Mouse (Mus musculus) neural tube, embryonic 15.5 days (tissue): ENCODE measurements around the gene Map4k3. TPM values are rescaled to one million over a fixed set of nuclear protein-coding genes. Genes with fewer than 3 reads are reported as not detected.
"Not testable (repeated sequence)": the region's sequence is repeated elsewhere in the genome, so short reads cannot be mapped to it uniquely, and the experiment has no call there.

Experiments
- ATAC-seq: fragments of 200-750 bp; cut with Nextera tagmentation; 2 replicates; pipeline ENCODE4 v1.8.0; 2017; ENCODE audit warnings: mild to moderate bottlenecking, moderate TSS enrichment, moderate library complexity; ENCODE audit not compliant: low FRiP score
- H3K27ac ChIP-seq: fragments of 300-500 bp; sonication (generic); replicated peaks from 2 replicates; pipeline ENCODE4 v1.5.1; 2015; ENCODE audit warnings: mild to moderate bottlenecking, inconsistent platforms
- H3K27me3 ChIP-seq: fragments of 300-500 bp; sonication (generic); replicated peaks from 2 replicates; pipeline ENCODE4 v1.6.1; 2015; ENCODE audit warnings: inconsistent platforms
- H3K36me3 ChIP-seq: fragments of 300-500 bp; sonication (generic); 2 replicates; pipeline ENCODE4 v1.6.1; 2015; ENCODE audit warnings: inconsistent platforms
- H3K4me1 ChIP-seq: fragments of 300-500 bp; sonication (generic); 2 replicates; pipeline ENCODE4 v1.6.1; 2015; ENCODE audit warnings: inconsistent platforms
- H3K4me2 ChIP-seq: fragments of 300-500 bp; sonication (generic); 2 replicates; pipeline ENCODE4 v1.6.1; 2015; ENCODE audit warnings: inconsistent platforms, mild to moderate bottlenecking, moderate library complexity
- H3K4me3 ChIP-seq: fragments of 300-500 bp; sonication (generic); replicated peaks from 2 replicates; pipeline ENCODE4 v1.5.1; 2015; ENCODE audit warnings: mild to moderate bottlenecking, inconsistent platforms
- H3K9ac ChIP-seq: fragments of 300-500 bp; sonication (generic); replicated peaks from 2 replicates; pipeline ENCODE4 v1.6.1; 2015; ENCODE audit warnings: mild to moderate bottlenecking, inconsistent platforms
- H3K9me3 ChIP-seq: fragments of 300-500 bp; sonication (generic); replicated peaks from 2 replicates; pipeline ENCODE4 v1.6.1; 2016; ENCODE audit warnings: inconsistent platforms
- WGBS: fragments of 180-500 bp; shearing (Covaris S2); methylation state at CpG from one replicate; pipeline ENCODE4 v1.1.7; 2015; ENCODE audit warnings: mixed read lengths; 5-methylcytosine and 5-hydroxymethylcytosine counted together
- polyA plus RNA-seq: library from polyadenylated mRNA; unstranded; fragments of >200 nt; fragmentation: Nextera tagmentation; extraction: Ambion mirVana; gene quantifications from 2 replicates; pipeline ENCODE4 v1.2.1, GENCODE M21; 2015

Map4k3 gene
- polyA plus RNA-seq, 1 experiment from 2014 or later = 22.0 TPM

DNA sequence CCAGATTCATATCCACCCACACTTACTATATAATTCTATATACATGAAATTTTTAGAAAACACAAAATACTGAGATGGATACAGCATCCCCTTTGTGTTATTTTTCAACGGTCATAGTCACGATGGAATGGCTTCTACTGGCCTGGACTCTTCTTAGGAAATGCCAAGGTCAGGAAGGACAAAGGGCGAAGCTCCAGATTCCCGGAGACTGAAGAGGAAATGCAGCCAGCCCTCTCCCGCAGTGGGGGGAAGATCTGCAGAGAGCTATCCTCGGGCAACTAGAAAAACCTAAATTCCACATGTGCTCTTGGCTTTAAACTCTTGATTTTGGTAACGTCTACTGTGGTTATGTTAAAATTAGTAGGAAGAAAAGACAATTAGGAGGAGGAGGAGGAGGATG lies 153.3 kb downstream of the Map4k3 start:
- Histone ChIP-seq H3K4me3 (no peak overlapping the region), H3K27me3 (no peaks in the 10 kb centered on the region), H3K27ac (no peak overlapping the region), H3K4me1 (peaks cover 12% of the 10 kb centered on the region; the same call in 1 of the 2 replicates), H3K9ac (no peak overlapping the region), H3K36me3 (no peaks in the 10 kb centered on the region), H3K9me3 (no peaks in the 10 kb centered on the region), H3K4me2 (no peak overlapping the region)
- no peak for ATAC-seq
- WGBS = 76% methylated on average over 7 of the region's 7 CpGs

GRCm38 (mm10) chr17:80574471-80574965 lies 153.8 kb downstream of the Map4k3 start:
- Histone ChIP-seq H3K27ac (no peak overlapping the region), H3K27me3 (no peaks in the 10 kb centered on the region), H3K9ac (no peak overlapping the region), H3K4me3 (no peak overlapping the region), H3K9me3 (no peaks in the 10 kb centered on the region), H3K4me2 (no peak overlapping the region), H3K4me1 (peaks cover 12% of the 10 kb centered on the region; the same call in 1 of the 2 replicates), H3K36me3 (no peaks in the 10 kb centered on the region)
- no peak for ATAC-seq
- 66% methylated on average over 7 of the region's 7 CpGs for WGBS

DNA sequence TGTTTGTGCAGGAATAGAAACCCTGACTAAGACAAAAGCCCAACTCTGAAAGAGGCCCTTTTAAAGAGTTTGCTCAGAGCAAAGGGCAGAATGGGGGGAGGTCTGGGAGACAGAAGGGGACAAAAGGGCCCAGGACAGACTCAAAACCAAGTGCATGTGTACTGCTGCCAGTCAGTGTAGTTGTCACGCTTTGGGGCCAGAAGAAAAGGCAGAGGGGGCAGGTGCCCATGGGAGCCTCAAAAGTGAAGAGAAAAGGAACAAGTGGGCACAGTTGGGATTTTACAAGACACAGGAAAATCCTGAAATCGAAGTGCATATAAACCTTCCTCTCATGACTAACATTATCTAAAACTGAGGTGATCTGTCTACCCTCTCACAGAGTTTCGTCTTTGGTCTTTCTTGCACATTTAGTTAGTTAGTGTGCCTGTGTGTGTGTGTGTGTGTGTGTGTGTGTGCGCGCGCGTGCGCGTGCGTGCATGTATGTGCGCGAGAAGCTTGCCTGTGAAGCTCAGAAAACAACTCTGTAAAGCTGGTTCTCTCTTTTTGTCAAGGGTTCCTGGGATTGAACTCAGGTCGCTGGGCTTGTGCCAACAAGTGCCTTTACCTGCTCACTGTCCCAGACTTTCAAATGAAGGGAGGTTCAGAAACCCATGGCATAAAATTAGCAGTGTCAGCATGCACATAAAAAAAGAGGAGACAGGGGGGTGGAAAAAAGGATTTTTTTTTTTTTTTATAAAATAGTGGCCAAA lies 155.9 kb downstream of the Map4k3 start:
- Histone ChIP-seq H3K9me3 (no peaks in the 10 kb centered on the region), H3K4me3 (no peak overlapping the region), H3K36me3 (no peaks in the 10 kb centered on the region), H3K27me3 (no peaks in the 10 kb centered on the region), H3K9ac (no peak overlapping the region), H3K4me2 (no peak overlapping the region), H3K4me1 (peaks cover 8% of the 10 kb centered on the region; the same call in 1 of the 2 replicates), H3K27ac (no peak overlapping the region)
- no peak for ATAC-seq
- 90% methylated on average over 13 of the region's 13 CpGs for WGBS

DNA sequence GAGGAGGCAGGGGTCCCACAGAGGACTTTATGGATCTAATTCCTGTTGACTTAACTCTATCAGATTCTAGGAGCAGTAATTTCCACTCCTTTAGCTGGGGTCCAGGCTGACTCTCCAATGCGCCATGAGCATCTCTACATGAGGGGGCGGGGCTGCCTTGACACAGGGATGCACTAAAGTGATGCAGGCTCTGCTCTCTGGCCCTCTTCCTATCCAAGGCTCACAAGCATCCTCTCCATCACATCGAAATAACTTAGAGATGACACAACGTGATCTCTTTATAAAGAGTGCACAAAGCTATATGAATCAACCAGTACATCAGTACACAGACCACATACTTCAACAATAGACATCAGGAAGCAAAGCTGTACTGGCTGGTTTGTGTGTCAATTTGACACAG lies 156.8 kb downstream of the Map4k3 start:
- Histone ChIP-seq H3K9me3 (no peaks in the 10 kb centered on the region), H3K4me1 (no peaks in the 10 kb centered on the region), H3K4me2 (no peak overlapping the region), H3K27ac (no peak overlapping the region), H3K9ac (no peak overlapping the region), H3K27me3 (no peaks in the 10 kb centered on the region), H3K4me3 (no peak overlapping the region), H3K36me3 (no peaks in the 10 kb centered on the region)
- WGBS = 93% methylated on average over 4 of the region's 4 CpGs
- ATAC-seq = no peak

- not testable (repeated sequence) for H3K4me2 ChIP-seq, H3K9ac ChIP-seq, H3K36me3 ChIP-seq, H3K4me1 ChIP-seq, ATAC-seq, H3K27me3 ChIP-seq, H3K27ac ChIP-seq, H3K9me3 ChIP-seq, H3K4me3 ChIP-seq
- 88% methylated on average over 1 of the region's 2 CpGs for WGBS
Measured at GRCm38 (mm10) chr17:80569718-80570117, 158.6 kb downstream of the Map4k3 start.

GRCm38 (mm10) chr17:80568842-80569601 lies 159.3 kb downstream of the Map4k3 start:
- Histone ChIP-seq H3K36me3 (peaks cover 14% of the 10 kb centered on the region), H3K4me3 (no peak overlapping the region), H3K27ac (no peak overlapping the region), H3K27me3 (no peaks in the 10 kb centered on the region), H3K4me1 (no peaks in the 10 kb centered on the region), H3K9ac (no peak overlapping the region), H3K9me3 (peaks cover 3% of the 10 kb centered on the region; the same call in 1 of the 2 replicates), H3K4me2 (no peak overlapping the region)
- 94% methylated on average over 6 of the region's 6 CpGs for WGBS
- ATAC-seq = no peak

DNA sequence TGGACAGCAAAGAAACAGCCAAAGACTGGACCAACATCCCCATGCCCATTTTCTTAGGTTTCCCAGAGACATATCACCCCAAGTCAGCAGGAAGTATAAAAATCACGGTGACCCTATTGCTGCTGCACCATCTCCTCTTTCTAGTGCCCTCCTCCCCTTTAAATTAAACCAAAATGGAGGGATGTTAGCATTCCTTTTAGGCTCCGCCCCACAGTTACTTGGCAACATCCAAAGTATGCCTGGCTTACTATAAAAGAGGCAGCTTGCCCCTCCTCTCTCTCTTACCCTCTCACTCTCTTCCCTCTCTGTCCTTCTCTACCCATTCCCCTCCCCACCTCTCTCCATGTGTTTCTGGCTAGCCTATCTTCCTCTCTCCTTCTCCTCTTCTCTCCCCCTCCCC lies 159.8 kb downstream of the Map4k3 start:
- WGBS = 87% methylated on average over 2 of the region's 2 CpGs

DNA sequence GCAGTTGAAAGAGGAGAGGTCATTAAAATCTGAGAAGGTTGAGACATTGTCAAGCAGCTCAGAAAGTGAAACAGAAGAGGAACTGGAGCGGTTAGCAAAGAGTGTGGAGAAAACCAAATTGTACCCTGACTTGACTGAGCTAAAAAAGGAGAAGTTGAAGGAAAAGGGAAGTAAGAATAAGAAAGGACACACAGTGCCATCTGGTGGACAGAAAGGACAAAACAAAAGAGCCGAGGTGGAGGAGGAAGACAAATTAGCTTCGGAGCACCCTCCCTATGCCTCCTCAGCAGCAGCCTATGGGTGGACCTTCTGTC lies 163.7 kb downstream of the Map4k3 start:
- H3K4me2 ChIP-seq = no peak overlapping the region
- no peaks in the 10 kb centered on the region for H3K27me3 ChIP-seq
- H3K4me1 ChIP-seq = 0 out of 2 replicates have a peak, but pooled peaks cover 3% of the 10 kb centered on the region
- H3K4me3 ChIP-seq = no peak overlapping the region
- H3K9ac ChIP-seq = no peak overlapping the region
- H3K36me3 ChIP-seq = peaks cover 14% of the 10 kb centered on the region
- 72% methylated on average over 3 of the region's 3 CpGs for WGBS
- no peak for ATAC-seq
- H3K27ac ChIP-seq = no peak overlapping the region
- peaks cover 3% of the 10 kb centered on the region; the same call in 1 of the 2 replicates for H3K9me3 ChIP-seq

More for the DNA sequence above, 159.8 kb downstream of the Map4k3 start:
- no peak overlapping the region for H3K27ac ChIP-seq
- H3K36me3 ChIP-seq = peaks cover 14% of the 10 kb centered on the region
- H3K4me1 ChIP-seq = no peaks in the 10 kb centered on the region
- no peak overlapping the region for H3K4me2 ChIP-seq
- H3K4me3 ChIP-seq = no peak overlapping the region
- no peaks in the 10 kb centered on the region for H3K27me3 ChIP-seq
- H3K9ac ChIP-seq = no peak overlapping the region
- peaks cover 3% of the 10 kb centered on the region; the same call in 1 of the 2 replicates for H3K9me3 ChIP-seq
- ATAC-seq = no peak

DNA sequence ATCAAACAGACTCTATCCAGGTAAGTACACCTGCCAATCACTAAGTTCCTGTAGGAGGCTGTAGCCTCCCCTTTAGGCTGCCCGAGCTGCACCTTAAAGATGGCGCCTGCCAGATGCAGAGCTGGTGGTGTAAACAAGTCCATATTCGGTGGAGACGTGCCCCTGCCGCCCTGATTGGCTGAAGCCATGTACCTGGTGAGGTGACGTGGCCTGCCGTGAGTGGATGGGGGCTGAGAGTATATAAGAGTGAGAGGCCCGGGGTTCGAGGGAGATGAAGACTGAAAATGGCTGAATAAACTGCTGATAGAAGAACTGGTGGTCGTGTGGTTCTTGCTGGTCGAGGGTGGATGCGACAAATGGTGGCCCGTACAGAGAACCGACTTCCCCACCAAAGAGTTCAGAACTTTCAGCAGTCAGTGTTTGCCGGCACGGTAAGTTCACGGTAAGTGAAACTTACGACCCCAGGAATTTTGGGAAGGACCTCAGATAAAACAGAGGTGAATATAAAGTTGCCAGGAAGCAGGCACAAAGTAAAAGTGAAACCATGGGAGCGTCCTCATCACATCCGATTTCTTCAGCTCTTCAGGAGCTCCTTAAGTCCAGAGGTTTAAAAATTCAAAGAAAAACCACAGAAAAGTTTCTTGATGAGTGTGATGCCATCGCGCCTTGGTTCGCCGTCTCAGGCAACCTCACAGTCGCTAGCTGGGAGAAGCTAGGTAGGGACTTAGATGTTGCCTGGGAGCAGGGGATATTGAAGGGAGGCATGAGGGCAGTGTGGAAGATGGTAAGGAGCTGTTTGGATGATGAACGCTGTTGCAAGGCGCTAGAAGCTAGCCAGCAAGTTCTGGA lies 164.3 kb downstream of the Map4k3 start:
- not testable (repeated sequence) for H3K4me1 ChIP-seq, H3K27ac ChIP-seq, H3K4me2 ChIP-seq, ATAC-seq, H3K9ac ChIP-seq, H3K4me3 ChIP-seq, H3K9me3 ChIP-seq, H3K27me3 ChIP-seq
- WGBS = 93% methylated on average over 27 of the region's 27 CpGs
- peaks cover 14% of the 10 kb centered on the region for H3K36me3 ChIP-seq

DNA sequence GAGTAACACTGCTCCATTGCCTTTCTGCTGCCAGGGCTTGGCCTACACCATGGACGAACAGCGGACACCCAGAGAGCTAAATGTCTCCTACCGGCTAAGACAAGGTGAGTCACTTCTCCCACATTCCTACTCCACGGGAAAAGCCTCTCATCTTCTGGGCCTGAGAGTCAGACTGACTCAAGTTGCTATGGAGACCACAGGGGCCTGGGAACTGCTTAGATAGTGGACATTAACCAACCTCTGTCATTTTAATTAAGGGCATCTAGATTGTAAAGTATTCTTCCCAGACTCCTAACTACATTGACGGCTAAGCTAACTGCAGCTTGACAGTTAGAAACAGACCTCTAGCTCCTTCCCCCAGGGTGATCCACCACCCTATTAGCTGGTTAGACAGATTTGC lies 165.5 kb downstream of the Map4k3 start:
- Histone ChIP-seq H3K9me3 (peaks cover 3% of the 10 kb centered on the region; the same call in 1 of the 2 replicates), H3K27me3 (no peaks in the 10 kb centered on the region), H3K4me3 (no peak overlapping the region), H3K9ac (no peak overlapping the region), H3K4me2 (no peak overlapping the region), H3K36me3 (peaks cover 14% of the 10 kb centered on the region), H3K27ac (no peak overlapping the region), H3K4me1 (0 out of 2 replicates have a peak, but pooled peaks cover 3% of the 10 kb centered on the region)
- WGBS = 71% methylated on average over 5 of the region's 5 CpGs
- ATAC-seq = no peak

DNA sequence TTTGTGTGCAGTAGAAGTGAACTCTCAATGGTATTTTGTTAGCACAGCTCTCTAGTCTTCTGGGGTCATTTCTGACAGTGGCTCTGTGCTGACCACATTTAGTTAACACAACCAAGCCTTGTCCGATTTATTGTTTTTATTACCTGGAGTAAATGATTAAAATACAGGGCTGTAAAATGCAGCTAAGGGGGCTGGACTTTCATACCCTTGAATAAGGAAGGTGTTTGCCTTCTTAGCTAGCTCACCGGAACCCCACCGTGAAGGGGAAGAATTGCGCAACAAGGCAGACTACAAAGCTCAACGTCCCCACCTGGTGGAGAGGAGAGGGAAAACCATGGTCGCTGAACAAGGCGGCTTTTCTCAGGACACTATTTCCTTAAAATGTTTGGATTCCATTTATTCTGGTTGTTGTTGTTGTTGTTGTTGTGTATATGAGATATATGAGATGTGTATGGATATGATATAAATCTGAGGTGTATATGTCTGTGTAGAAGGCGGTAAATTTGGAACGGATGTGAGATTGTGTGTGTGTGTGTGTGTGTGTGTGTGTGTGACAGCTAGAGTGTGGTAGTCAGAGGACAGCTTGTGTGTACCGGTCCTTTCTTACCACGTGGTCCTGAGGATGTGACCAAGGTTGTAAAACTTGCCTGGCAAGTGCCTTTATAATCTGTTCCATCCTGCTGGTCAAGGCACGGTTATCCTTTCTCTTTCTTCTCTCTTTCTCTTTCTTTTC lies 167.4 kb downstream of the Map4k3 start:
- Histone ChIP-seq H3K9me3 (no peaks in the 10 kb centered on the region; the same call in 1 of the 2 replicates), H3K4me2 (peak overlapping the region; percentile 33), H3K27me3 (no peaks in the 10 kb centered on the region), H3K9ac (no peak overlapping the region), H3K27ac (no peak overlapping the region), H3K4me3 (no peak overlapping the region), H3K4me1 (0 out of 2 replicates have a peak, but pooled peaks cover 3% of the 10 kb centered on the region), H3K36me3 (peaks cover 14% of the 10 kb centered on the region)
- WGBS = 20% methylated on average over 12 of the region's 12 CpGs
- peak; percentile 54; the same call in 1 of the 2 replicates for ATAC-seq
